Mouse (Mus musculus) left cerebral cortex, postnatal 36 days (tissue): ENCODE results near the gene Klf5. TPM values are rescaled to one million over a fixed set of nuclear protein-coding genes. Genes with fewer than 3 reads are reported as not detected.

ENCODE experiments used
- DNase-seq, 2 experiments: peaks; one replicate each; pipeline ENCODE4 v3.0.0; 2021 to 2022; ENCODE audit warnings: low spot score in 2 of 2, mixed read lengths in 1 of 2
- intact Hi-C: fragments of 180-260 bp; cut with DNase I; formaldehyde crosslinking; loops from one replicate; pipeline ENCODE4 v1.15.1; 2025
- total RNA-seq, 2 experiments: library from RNA; stranded (reverse); gene quantifications; 2 replicates each; pipeline ENCODE4 v1.2.3; 2021

Gene Klf5
- total RNA-seq, 2 experiments from 2014 or later: 15.2 to 15.8 TPM

- intact Hi-C loops: loop anchor here (5.0 kb wide), 1 partner anchor 442 kb away; no protein-coding TSS in a partner anchor
- no peak for DNase-seq
Observed at GRCm38 (mm10) chr14:99304997-99305792, 6.7 kb downstream of the Klf5 start.

- intact Hi-C loops: no loop called here
- DNase-seq: no peak
Observed at GRCm38 (mm10) chr14:99306410-99306809, 7.9 kb downstream of the Klf5 start.

GRCm38 (mm10) chr14:99309606-99310005, 11.1 kb downstream of the Klf5 start:
- intact Hi-C loops: loop anchor here (2.0 kb wide), 1 partner anchor 13 kb away; no protein-coding TSS in a partner anchor

GRCm38 (mm10) chr14:99310358-99310757, 11.9 kb downstream of the Klf5 start:
- intact Hi-C loops: loop anchor here (2.0 kb wide), 1 partner anchor 14 kb away; no protein-coding TSS in a partner anchor
- no peak for DNase-seq

More at GRCm38 (mm10) chr14:99309606-99310005, 11.1 kb downstream of the Klf5 start:
- DNase-seq: no peak

GRCm38 (mm10) chr14:99313062-99313461, 14.6 kb downstream of the Klf5 start:
- intact Hi-C loops: no loop called here
- no peak for DNase-seq

GRCm38 (mm10) chr14:99316275-99316674, 17.8 kb downstream of the Klf5 start:
- DNase-seq: no peak
- intact Hi-C loops: no loop called here

- DNase-seq: no peak
- intact Hi-C loops: no loop called here
Observed at GRCm38 (mm10) chr14:99320736-99321135, 22.2 kb downstream of the Klf5 start.

- intact Hi-C loops: no loop called here
Observed at GRCm38 (mm10) chr14:99323376-99323775, 24.9 kb downstream of the Klf5 start.

GRCm38 (mm10) chr14:99324523-99324922, 26.0 kb downstream of the Klf5 start:
- intact Hi-C loops: no loop called here
- DNase-seq: no peak

More at GRCm38 (mm10) chr14:99323376-99323775, 24.9 kb downstream of the Klf5 start:
- no peak for DNase-seq

- intact Hi-C loops: no loop called here
- DNase-seq: no peak
Observed at GRCm38 (mm10) chr14:99325597-99326472, 27.3 kb downstream of the Klf5 start.

GRCm38 (mm10) chr14:99336598-99336997, 38.1 kb downstream of the Klf5 start:
- DNase-seq: no peak
- intact Hi-C loops: no loop called here

- DNase-seq: no peak
- intact Hi-C loops: no loop called here
Observed at GRCm38 (mm10) chr14:99339021-99339420, 40.5 kb downstream of the Klf5 start.

GRCm38 (mm10) chr14:99339681-99340522, 41.4 kb downstream of the Klf5 start:
- intact Hi-C loops: no loop called here
- DNase-seq: no peak

GRCm38 (mm10) chr14:99340703-99341102, 42.2 kb downstream of the Klf5 start:
- intact Hi-C loops: no loop called here
- no peak for DNase-seq

- no peak for DNase-seq
- intact Hi-C loops: no loop called here
Observed at GRCm38 (mm10) chr14:99348175-99348764, 49.8 kb downstream of the Klf5 start.

GRCm38 (mm10) chr14:99349606-99350005, 51.1 kb downstream of the Klf5 start:
- no peak for DNase-seq
- intact Hi-C loops: no loop called here

GRCm38 (mm10) chr14:99352989-99353388, 54.5 kb downstream of the Klf5 start:
- intact Hi-C loops: no loop called here
- DNase-seq: no peak

- DNase-seq: no peak
- intact Hi-C loops: no loop called here
Observed at GRCm38 (mm10) chr14:99354046-99354445, 55.6 kb downstream of the Klf5 start.
